Mouse (Mus musculus) liver, embryonic 13.5 days (tissue): ENCODE results near the gene Armc12. TPM values are rescaled to one million over a fixed set of nuclear protein-coding genes. Genes with fewer than 3 reads are reported as not detected.
A peak's percentile ranks its signal among the peaks of the same experiment; 100 is the strongest.
"Not testable (repeated sequence)": the region's sequence is repeated elsewhere in the genome, so short reads cannot be mapped to it uniquely, and the experiment has no call there.

Source experiments
- ATAC-seq: fragments of 200-750 bp; cut with Nextera tagmentation; 2 replicates; pipeline ENCODE4 v1.8.0; 2017; ENCODE audit warnings: low read depth, mild to moderate bottlenecking, moderate number of reproducible peaks, moderate library complexity
- DNase-seq: peaks from one replicate; pipeline ENCODE4 v3.0.0; 2022
- H3K27ac ChIP-seq: fragments of 300-500 bp; sonication (generic); 2 replicates; pipeline ENCODE4 v1.5.1; 2015; ENCODE audit warnings: moderate library complexity, mild to moderate bottlenecking, inconsistent platforms
- H3K27me3 ChIP-seq: fragments of 300-500 bp; sonication (generic); 2 replicates; pipeline ENCODE4 v1.6.1; 2015; ENCODE audit warnings: mild to moderate bottlenecking, inconsistent platforms
- H3K36me3 ChIP-seq: fragments of 300-500 bp; sonication (generic); 2 replicates; pipeline ENCODE4 v1.6.1; 2015; ENCODE audit warnings: mild to moderate bottlenecking, inconsistent platforms
- H3K4me1 ChIP-seq: fragments of 300-500 bp; sonication (generic); replicated peaks from 2 replicates; pipeline ENCODE4 v1.6.1; 2015; ENCODE audit warnings: inconsistent platforms
- H3K4me2 ChIP-seq: fragments of 300-500 bp; sonication (generic); 2 replicates; pipeline ENCODE4 v1.6.1; 2015; ENCODE audit warnings: inconsistent platforms, mild to moderate bottlenecking, moderate library complexity
- H3K4me3 ChIP-seq: fragments of 300-500 bp; sonication (generic); replicated peaks from 2 replicates; pipeline ENCODE4 v1.5.1; 2015; ENCODE audit warnings: mild to moderate bottlenecking, inconsistent platforms
- H3K9ac ChIP-seq: fragments of 300-500 bp; sonication (generic); 2 replicates; pipeline ENCODE4 v1.6.1; 2015; ENCODE audit warnings: mild to moderate bottlenecking, inconsistent platforms
- H3K9me3 ChIP-seq: fragments of 300-500 bp; sonication (generic); replicated peaks from 2 replicates; pipeline ENCODE4 v1.6.1; 2016; ENCODE audit warnings: inconsistent platforms
- WGBS: fragments of 180-500 bp; shearing (Covaris S2); methylation state at CpG from one replicate; pipeline ENCODE4 v1.1.7; 2015; ENCODE audit not compliant: insufficient replicate concordance; 5-methylcytosine and 5-hydroxymethylcytosine counted together
- polyA plus RNA-seq: library from polyadenylated mRNA; unstranded; fragments of >200 nt; fragmentation: Nextera tagmentation; extraction: Ambion mirVana; gene quantifications from 2 replicates; pipeline ENCODE4 v1.2.1, GENCODE M21; 2015

The Armc12 gene
- polyA plus RNA-seq, 1 experiment from 2014 or later, result not detected

- 40% methylated on average over 12 of the region's 12 CpGs for WGBS
- no peak for ATAC-seq
- no peak overlapping the region for H3K4me2 ChIP-seq
Measured at GRCm38 (mm10) chr17:28537881-28538280, 7.3 kb downstream of the Armc12 start.

GRCm38 (mm10) chr17:28546925-28547324 is 16.3 kb downstream of the Armc12 start:
- Histone ChIP-seq H3K36me3 (no peaks in the 10 kb centered on the region), H3K27me3 (peaks cover 4% of the 10 kb centered on the region; the same call in 1 of the 2 replicates), H3K4me3 (no peak overlapping the region), H3K27ac (no peak overlapping the region), H3K4me1 (no peaks in the 10 kb centered on the region), H3K9me3 (peaks cover 1% of the 10 kb centered on the region; the same call in 1 of the 2 replicates), H3K4me2 (no peak overlapping the region), H3K9ac (no peak overlapping the region)
- ATAC-seq (no peak), DNase-seq (no peak)
- WGBS, result 50% methylated on average over 1 of the region's 1 CpGs

More at GRCm38 (mm10) chr17:28537881-28538280, 7.3 kb downstream of the Armc12 start:
- Histone ChIP-seq H3K36me3 (no peaks in the 10 kb centered on the region), H3K27ac (no peak overlapping the region), H3K4me3 (no peak overlapping the region), H3K9ac (no peak overlapping the region), H3K27me3 (0 out of 2 replicates have a peak, but pooled peaks cover 7% of the 10 kb centered on the region), H3K9me3 (peaks cover 9% of the 10 kb centered on the region), H3K4me1 (no peaks in the 10 kb centered on the region)
- DNase-seq, result no peak

DNA sequence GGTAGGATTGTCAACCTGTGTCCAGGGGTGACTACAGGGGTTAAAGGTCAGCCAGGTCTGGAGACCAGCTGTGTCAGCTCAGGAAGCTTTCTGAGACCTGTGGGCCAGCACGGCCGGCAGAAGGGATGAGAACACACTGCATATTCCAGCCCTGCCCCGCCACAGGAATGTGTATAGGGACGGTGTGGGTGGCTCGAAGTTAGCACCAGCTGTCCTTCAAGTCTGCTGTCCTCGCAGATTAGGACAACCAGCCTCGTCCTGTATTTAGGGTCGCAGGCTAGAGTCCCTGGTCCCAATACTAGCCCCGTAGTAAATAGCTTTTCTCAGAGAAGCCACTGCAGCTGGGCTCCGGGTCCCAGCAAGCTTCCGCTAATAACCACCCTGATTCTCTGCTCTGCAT is 17.9 kb downstream of the Armc12 start:
- WGBS, result 54% methylated on average over 11 of the region's 11 CpGs
- H3K27me3 ChIP-seq, result peaks cover 4% of the 10 kb centered on the region; the same call in 1 of the 2 replicates
- ATAC-seq, result no peak

GRCm38 (mm10) chr17:28549111-28549510 is 18.5 kb downstream of the Armc12 start, which contains the start of gene Clpsl2:
TSS of gene Clpsl2 (plus strand) at chr17:28549411.
- H3K27me3 ChIP-seq, result peaks cover 4% of the 10 kb centered on the region; the same call in 1 of the 2 replicates
- no peaks in the 10 kb centered on the region for H3K9me3 ChIP-seq
- DNase-seq, result no peak
- H3K4me1 ChIP-seq, result 0 out of 2 replicates have a peak, but pooled peaks cover 3% of the 10 kb centered on the region
- H3K36me3 ChIP-seq, result no peaks in the 10 kb centered on the region
- H3K9ac ChIP-seq, result no peak within 1 kb of the TSS
- 64% methylated on average over 14 of the region's 14 CpGs for WGBS
- no peak within 1 kb of the TSS for H3K4me2 ChIP-seq
- no peak within 1 kb of the TSS for H3K27ac ChIP-seq
- no peak for ATAC-seq
- H3K4me3 ChIP-seq, result no peak within 1 kb of the TSS

More for the DNA sequence above, 17.9 kb downstream of the Armc12 start:
- Histone ChIP-seq H3K4me1 (0 out of 2 replicates have a peak, but pooled peaks cover 3% of the 10 kb centered on the region), H3K9me3 (no peaks in the 10 kb centered on the region), H3K4me2 (no peak overlapping the region), H3K36me3 (no peaks in the 10 kb centered on the region), H3K9ac (no peak overlapping the region), H3K27ac (no peak overlapping the region), H3K4me3 (no peak overlapping the region)
- no peak for DNase-seq

DNA sequence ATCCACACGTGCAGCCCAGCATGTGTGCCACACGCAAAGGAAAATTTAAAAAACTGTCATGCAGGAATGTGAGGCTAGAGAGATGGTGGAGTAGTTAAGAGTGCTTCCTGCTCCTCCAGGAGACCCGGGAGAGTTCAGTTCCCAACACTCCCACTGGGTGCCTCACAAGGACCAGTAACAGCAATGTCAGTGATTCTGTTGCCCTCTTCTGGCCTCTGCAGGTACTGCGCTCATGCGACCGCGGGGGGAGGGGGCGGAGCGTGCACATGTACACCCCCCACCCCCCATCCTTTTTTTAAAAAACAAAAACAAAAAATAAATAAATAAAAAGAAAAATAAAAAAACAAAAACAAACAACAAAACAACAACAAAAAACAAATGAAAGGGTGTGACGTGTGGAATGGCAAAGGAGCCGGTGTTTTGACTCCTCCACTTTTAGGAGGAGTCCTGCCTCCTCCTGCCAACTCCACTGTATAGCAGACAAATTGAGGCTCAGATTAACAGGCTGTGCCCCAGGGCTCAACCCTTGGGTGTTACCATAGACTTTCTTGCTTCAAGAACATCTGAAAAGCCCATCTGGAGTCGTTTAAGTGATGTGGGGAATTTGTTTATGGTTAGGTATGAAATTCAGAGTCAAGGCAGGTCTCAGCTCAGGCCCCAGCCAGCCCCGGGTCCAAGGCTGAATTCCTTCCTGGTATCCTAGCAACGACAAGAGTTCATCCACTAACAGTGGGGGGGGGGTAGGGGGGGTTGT is 22.6 kb downstream of the Armc12 start:
- H3K4me3 ChIP-seq, result no peak overlapping the region
- no peak for ATAC-seq
- WGBS, result 8% methylated on average over 14 of the region's 14 CpGs
- peaks cover 10% of the 10 kb centered on the region for H3K4me1 ChIP-seq
- H3K9ac ChIP-seq, result no peak overlapping the region
- DNase-seq, result peak; percentile 29
- H3K27ac ChIP-seq, result no peak overlapping the region
- H3K36me3 ChIP-seq, result no peaks in the 10 kb centered on the region
- H3K27me3 ChIP-seq, result peaks cover 4% of the 10 kb centered on the region; the same call in 1 of the 2 replicates
- no peak overlapping the region for H3K4me2 ChIP-seq
- no peaks in the 10 kb centered on the region for H3K9me3 ChIP-seq

DNA sequence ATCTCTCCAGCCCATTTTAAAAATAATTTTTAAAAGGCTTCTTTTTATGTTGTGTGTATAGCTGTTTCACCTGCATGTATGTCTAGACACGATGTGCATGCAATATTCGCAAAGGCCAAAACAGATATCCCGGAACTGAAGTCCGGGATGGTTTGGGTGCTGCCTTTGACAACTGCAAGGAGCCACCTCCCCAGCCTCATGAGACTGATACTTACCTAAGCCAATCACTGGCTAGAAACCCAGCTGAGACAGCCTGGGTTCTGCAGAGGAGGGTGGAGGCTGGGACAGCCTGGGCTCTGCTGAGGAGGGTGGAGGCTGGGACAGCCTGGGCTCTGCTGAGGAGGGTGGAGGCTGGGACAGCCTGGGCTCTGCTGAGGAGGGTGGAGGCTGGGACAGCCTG is 23.4 kb downstream of the Armc12 start:
- DNase-seq, H3K27ac ChIP-seq, H3K36me3 ChIP-seq, H3K4me3 ChIP-seq, H3K9ac ChIP-seq, H3K9me3 ChIP-seq, H3K27me3 ChIP-seq, ATAC-seq, H3K4me2 ChIP-seq: not testable (repeated sequence)
- WGBS, result 76% methylated on average over 4 of the region's 4 CpGs
- H3K4me1 ChIP-seq, result peaks cover 10% of the 10 kb centered on the region

- Histone ChIP-seq H3K27me3 (no peaks in the 10 kb centered on the region), H3K4me2 (no peak overlapping the region), H3K27ac (no peak overlapping the region), H3K9ac (no peak overlapping the region), H3K9me3 (no peaks in the 10 kb centered on the region), H3K4me1 (peaks cover 17% of the 10 kb centered on the region), H3K36me3 (no peaks in the 10 kb centered on the region), H3K4me3 (no peak overlapping the region)
- no peak for DNase-seq
- 25% methylated on average over 6 of the region's 6 CpGs for WGBS
- no peak for ATAC-seq
Measured at GRCm38 (mm10) chr17:28556635-28557396, 26.2 kb downstream of the Armc12 start.

GRCm38 (mm10) chr17:28557772-28558171 is 27.2 kb downstream of the Armc12 start:
- WGBS, result 61% methylated on average over 6 of the region's 6 CpGs
- H3K36me3 ChIP-seq, result no peaks in the 10 kb centered on the region

GRCm38 (mm10) chr17:28560598-28560997 is 30.0 kb downstream of the Armc12 start, which contains the start of gene Clps:
TSS of gene Clps (minus strand) at chr17:28560766.
- no peak within 1 kb of the TSS for H3K4me2 ChIP-seq

More at GRCm38 (mm10) chr17:28557772-28558171, 27.2 kb downstream of the Armc12 start:
- Histone ChIP-seq H3K9ac (no peak overlapping the region), H3K9me3 (no peaks in the 10 kb centered on the region), H3K27ac (no peak overlapping the region), H3K4me2 (no peak overlapping the region), H3K4me1 (peaks cover 17% of the 10 kb centered on the region), H3K4me3 (no peak overlapping the region), H3K27me3 (no peaks in the 10 kb centered on the region)
- DNase-seq, result no peak
- no peak for ATAC-seq

GRCm38 (mm10) chr17:28561613-28562012 is 31.0 kb downstream of the Armc12 start:
- ATAC-seq (no peak), DNase-seq (no peak)
- Histone ChIP-seq H3K27me3 (no peaks in the 10 kb centered on the region), H3K4me3 (no peak overlapping the region), H3K9ac (no peak overlapping the region), H3K36me3 (no peaks in the 10 kb centered on the region), H3K27ac (0 out of 2 replicates have a peak overlapping the region, but pooled peaks have one; percentile 12), H3K4me2 (no peak overlapping the region), H3K4me1 (peaks cover 12% of the 10 kb centered on the region), H3K9me3 (no peaks in the 10 kb centered on the region)
- WGBS, result 56% methylated on average over 7 of the region's 7 CpGs

More at GRCm38 (mm10) chr17:28560598-28560997, 30.0 kb downstream of the Armc12 start, which contains the start of gene Clps:
- H3K36me3 ChIP-seq, result no peaks in the 10 kb centered on the region
- no peaks in the 10 kb centered on the region for H3K27me3 ChIP-seq
- DNase-seq (no peak), ATAC-seq (no peak)
- H3K27ac ChIP-seq, result 0 out of 2 replicates have a peak within 1 kb of the TSS, but pooled peaks have one; percentile 12
- no peaks in the 10 kb centered on the region for H3K9me3 ChIP-seq
- 55% methylated on average over 4 of the region's 4 CpGs for WGBS
- no peak within 1 kb of the TSS for H3K4me3 ChIP-seq
- H3K9ac ChIP-seq, result no peak within 1 kb of the TSS
- peaks cover 15% of the 10 kb centered on the region for H3K4me1 ChIP-seq

DNA sequence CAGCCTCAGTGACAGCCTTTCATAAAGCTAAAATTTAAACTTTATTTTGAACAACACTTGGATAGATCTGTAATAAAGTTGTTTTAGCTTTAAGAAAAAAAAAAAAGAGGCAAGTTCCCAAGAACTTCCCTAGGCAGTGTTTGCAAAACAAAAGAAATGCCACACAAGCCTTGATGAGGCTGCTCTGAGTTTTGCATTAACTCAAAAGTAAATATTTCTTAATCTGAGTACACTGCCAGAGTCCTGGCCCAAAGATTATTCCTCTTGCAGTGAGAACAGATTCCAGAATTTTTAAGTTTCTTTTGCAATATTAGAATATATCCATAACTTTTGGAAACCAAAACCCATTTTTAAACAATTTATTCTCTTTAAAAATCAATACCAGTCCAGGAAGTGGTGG is 34.6 kb downstream of the Armc12 start:
- no peak for ATAC-seq
- peaks cover 6% of the 10 kb centered on the region; the same call in 1 of the 2 replicates for H3K4me1 ChIP-seq
- no peak for DNase-seq
- no peak overlapping the region for H3K4me2 ChIP-seq
- H3K9me3 ChIP-seq, result no peaks in the 10 kb centered on the region
- H3K9ac ChIP-seq, result no peak overlapping the region
- H3K36me3 ChIP-seq, result no peaks in the 10 kb centered on the region
- no peak overlapping the region for H3K4me3 ChIP-seq
- H3K27me3 ChIP-seq, result no peaks in the 10 kb centered on the region
- H3K27ac ChIP-seq, result no peak overlapping the region
